Mouse (Mus musculus) inflammation-experienced regulatory T-cells, adult 6 months (primary cell): ENCODE measurements around the gene Smim14. TPM values are rescaled to one million over a fixed set of nuclear protein-coding genes. Genes with fewer than 3 reads are reported as not detected.

Source experiments
- ATAC-seq: one replicate; pipeline ENCODE4 v1.8.0; 2017
- polyA plus RNA-seq, 3 experiments: library from polyadenylated mRNA; unstranded; fragments of 100-300 nt; shearing (Covaris generic); gene quantifications; one replicate each; pipeline ENCODE4 v1.2.1; 2017

Gene Smim14
- polyA plus RNA-seq, 3 experiments from 2014 or later = 54.0 to 162 (median 147) TPM

- ATAC-seq = no peak
These were observed 77.5 kb downstream of the Smim14 start for GRCm38 (mm10) chr5:65459454-65459853.

GRCm38 (mm10) chr5:65457846-65458245 is 79.1 kb downstream of the Smim14 start:
- no peak for ATAC-seq

GRCm38 (mm10) chr5:65457086-65457827 is 79.7 kb downstream of the Smim14 start:
- no peak for ATAC-seq

GRCm38 (mm10) chr5:65454771-65455170 is 82.2 kb downstream of the Smim14 start:
- ATAC-seq = no peak

GRCm38 (mm10) chr5:65448941-65449340 is 88.0 kb downstream of the Smim14 start:
- ATAC-seq = no peak

GRCm38 (mm10) chr5:65447826-65448225 is 89.2 kb downstream of the Smim14 start:
- no peak for ATAC-seq

GRCm38 (mm10) chr5:65446756-65447155 is 90.2 kb downstream of the Smim14 start:
- no peak for ATAC-seq

- no peak for ATAC-seq
These were observed 92.0 kb downstream of the Smim14 start for GRCm38 (mm10) chr5:65444981-65445380.

- ATAC-seq = no peak
These were observed 98.9 kb downstream of the Smim14 start for GRCm38 (mm10) chr5:65438041-65438440.

- ATAC-seq = peak; percentile 96
These were observed 101.0 kb downstream of the Smim14 start, which contains the start of gene Ugdh for GRCm38 (mm10) chr5:65435806-65436561. Gene Ugdh (minus strand): TSS chr5:65435949.

GRCm38 (mm10) chr5:65435363-65435805 is 101.6 kb downstream of the Smim14 start:
- ATAC-seq = no peak

- no peak for ATAC-seq
These were observed 102.3 kb downstream of the Smim14 start for GRCm38 (mm10) chr5:65434471-65435362.

GRCm38 (mm10) chr5:65429441-65429840 is 107.5 kb downstream of the Smim14 start:
- no peak for ATAC-seq

- ATAC-seq = no peak
These were observed 108.7 kb downstream of the Smim14 start for GRCm38 (mm10) chr5:65428321-65428720.

GRCm38 (mm10) chr5:65425251-65425650 is 111.7 kb downstream of the Smim14 start:
- no peak for ATAC-seq

GRCm38 (mm10) chr5:65424215-65424614 is 112.8 kb downstream of the Smim14 start:
- no peak for ATAC-seq

- no peak for ATAC-seq
These were observed 114.2 kb downstream of the Smim14 start for GRCm38 (mm10) chr5:65422803-65423202.

GRCm38 (mm10) chr5:65420822-65421221 is 116.2 kb downstream of the Smim14 start:
- ATAC-seq = no peak

- ATAC-seq = no peak
These were observed 117.8 kb downstream of the Smim14 start for GRCm38 (mm10) chr5:65419136-65419535.

GRCm38 (mm10) chr5:65415653-65416458 is 121.1 kb downstream of the Smim14 start:
- no peak for ATAC-seq

GRCm38 (mm10) chr5:65407989-65408388 is 129.0 kb downstream of the Smim14 start:
- no peak for ATAC-seq
